Mouse (Mus musculus) splenic B cell, adult 2 months (primary cell): ENCODE results near the gene Glis1.

Source experiments
- DNase-seq: peaks from one replicate; pipeline ENCODE4 v3.0.0-alpha.2; 2011; ENCODE audit warnings: low read depth, low spot score
- H3K27me3 ChIP-seq: 2 replicates; pipeline ENCODE4 v1.6.1; 2012; ENCODE audit warnings: mild to moderate bottlenecking, low read length, moderate library complexity, mixed read lengths; ENCODE audit not compliant: control insufficient read depth, poor library complexity, insufficient read depth, severe bottlenecking
- H3K36me3 ChIP-seq: 2 replicates; pipeline ENCODE4 v1.6.1; 2012; ENCODE audit warnings: mild to moderate bottlenecking, low read length, moderate library complexity, mixed read lengths; ENCODE audit not compliant: control insufficient read depth, poor library complexity, insufficient read depth, severe bottlenecking

Glis1 gene

DNA sequence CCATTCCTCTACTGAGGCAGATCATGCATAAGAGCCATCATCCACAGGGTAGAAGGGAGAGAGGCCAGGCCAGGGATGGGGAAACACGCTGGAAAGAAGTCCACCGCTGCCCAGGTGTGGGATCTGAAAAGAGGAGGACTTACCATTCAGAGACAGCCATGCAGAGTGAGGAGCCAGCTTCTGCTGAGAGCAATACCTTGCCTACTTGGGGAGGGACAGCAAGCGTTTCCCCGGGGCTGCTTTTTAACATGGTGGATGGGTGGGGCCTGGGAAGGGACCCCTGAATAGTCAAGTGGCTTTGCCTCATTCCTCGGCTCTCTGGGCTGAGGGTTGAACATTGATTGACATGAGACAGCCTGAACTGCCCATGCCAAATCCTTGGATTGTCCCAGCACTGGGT lies 85.7 kb downstream of the Glis1 start:
- H3K36me3 ChIP-seq = no peaks in the 10 kb centered on the region
- no peaks in the 10 kb centered on the region for H3K27me3 ChIP-seq
- no peak for DNase-seq

DNA sequence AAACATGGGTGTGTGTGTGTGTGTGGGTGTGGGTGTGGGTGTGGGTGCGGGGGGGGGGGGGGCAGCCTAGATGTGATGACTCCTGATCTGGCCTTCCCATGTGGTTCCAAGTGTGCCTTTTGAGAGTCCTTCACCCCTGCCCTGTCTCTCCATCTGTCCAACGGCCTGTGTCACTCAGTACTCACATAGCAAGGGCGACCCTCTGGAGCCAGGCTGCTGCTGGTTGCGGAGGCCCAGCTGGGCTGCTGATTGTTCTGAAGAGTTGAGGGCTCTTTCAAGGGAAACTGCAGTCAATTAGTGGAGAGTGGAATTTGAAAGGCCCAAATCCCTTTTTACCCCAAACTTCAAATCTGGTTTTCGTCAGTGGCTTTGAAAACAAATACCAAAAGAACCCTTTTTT lies 86.4 kb downstream of the Glis1 start:
- no peak for DNase-seq
- Histone ChIP-seq H3K27me3 (no peaks in the 10 kb centered on the region), H3K36me3 (no peaks in the 10 kb centered on the region)

DNA sequence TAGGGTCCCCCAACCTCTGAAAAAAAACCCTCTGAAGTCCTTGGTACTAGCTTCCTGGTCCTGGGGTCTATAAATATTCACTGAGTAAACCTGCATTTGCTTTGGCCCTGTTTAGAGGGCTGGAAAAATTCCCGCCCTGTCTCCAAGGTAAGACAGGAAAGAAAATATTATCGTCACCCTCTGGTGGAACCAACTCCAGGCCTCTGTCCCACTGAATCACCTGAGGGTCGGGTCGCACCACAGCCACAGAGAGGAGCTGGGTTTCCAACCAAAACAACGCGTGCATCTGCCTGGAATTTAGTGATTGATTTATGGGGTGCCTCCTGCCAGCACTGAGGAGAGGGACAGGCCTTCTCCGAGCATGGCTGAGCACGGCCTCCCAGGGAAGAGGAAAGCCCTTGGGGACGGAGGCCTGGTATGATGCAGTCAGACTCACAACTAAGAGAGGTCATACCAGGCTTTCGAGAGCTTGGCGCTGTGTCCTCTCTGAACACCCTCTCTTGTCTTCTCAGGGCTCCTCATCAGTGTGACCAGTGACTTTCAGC lies 89.3 kb downstream of the Glis1 start:
- H3K36me3 ChIP-seq = no peaks in the 10 kb centered on the region
- H3K27me3 ChIP-seq = no peaks in the 10 kb centered on the region
- DNase-seq = no peak

DNA sequence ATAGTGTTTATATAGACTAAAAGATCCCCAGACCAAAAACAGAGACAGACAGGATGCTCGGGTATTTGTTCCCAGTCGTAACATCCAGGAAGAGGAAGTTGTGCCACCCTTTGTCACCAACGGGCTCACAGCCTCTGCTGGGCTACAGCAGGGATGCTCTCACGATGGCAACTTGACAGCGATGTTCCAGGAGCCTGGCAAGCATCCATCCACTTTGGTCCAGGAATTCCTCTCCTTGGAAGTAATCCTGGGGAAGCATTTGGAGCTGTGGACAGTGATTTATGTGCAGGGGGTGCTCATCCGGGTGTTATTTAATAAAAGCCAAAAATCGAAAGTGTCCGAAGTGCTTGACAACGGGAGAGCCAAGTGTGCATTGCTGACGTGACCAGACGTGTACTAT lies 100.7 kb downstream of the Glis1 start:
- no peaks in the 10 kb centered on the region for H3K27me3 ChIP-seq
- H3K36me3 ChIP-seq = no peaks in the 10 kb centered on the region

DNA sequence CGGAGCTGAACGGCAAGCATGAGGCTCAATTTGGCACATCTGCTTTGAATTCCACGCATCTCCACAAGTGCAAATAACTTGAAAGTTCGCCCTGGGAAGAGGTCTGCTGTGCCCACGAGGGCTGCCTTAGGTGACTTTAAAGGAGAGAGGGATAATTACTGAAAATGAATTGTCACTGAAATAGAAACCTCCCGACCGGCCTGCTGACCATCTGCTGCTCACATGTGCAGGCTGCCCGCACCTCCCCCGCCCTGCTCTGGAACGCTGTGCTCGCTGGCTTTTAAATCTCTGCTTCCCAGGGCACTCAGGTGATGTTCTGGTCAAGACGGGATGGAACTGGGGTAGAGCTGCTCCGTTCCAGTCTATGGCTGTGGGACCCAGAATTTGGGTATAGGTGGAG lies 103.7 kb downstream of the Glis1 start:
- DNase-seq = no peak
- Histone ChIP-seq H3K36me3 (no peaks in the 10 kb centered on the region), H3K27me3 (no peaks in the 10 kb centered on the region)

More for the DNA sequence above, 100.7 kb downstream of the Glis1 start:
- no peak for DNase-seq

DNA sequence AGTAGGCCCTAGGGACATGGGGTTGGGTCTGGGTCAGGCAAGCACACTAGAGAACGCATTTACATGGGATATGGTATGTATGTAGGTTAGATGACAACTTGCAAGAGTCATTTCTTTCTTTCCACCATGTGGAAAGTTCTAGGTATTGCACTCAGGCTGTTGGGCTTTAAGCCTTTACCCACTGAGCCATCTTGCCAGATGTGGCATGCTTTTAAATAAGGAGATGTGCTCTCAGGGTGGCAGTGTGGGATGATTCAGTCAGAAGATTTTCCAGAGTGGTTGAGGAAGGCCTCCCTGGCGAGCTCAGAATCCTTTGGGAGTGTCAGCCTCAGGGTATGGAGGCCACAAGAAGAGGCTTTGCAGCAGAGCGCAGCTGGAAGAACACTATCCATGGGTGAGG lies 104.2 kb downstream of the Glis1 start:
- Histone ChIP-seq H3K36me3 (no peaks in the 10 kb centered on the region), H3K27me3 (no peaks in the 10 kb centered on the region)
- DNase-seq = no peak

DNA sequence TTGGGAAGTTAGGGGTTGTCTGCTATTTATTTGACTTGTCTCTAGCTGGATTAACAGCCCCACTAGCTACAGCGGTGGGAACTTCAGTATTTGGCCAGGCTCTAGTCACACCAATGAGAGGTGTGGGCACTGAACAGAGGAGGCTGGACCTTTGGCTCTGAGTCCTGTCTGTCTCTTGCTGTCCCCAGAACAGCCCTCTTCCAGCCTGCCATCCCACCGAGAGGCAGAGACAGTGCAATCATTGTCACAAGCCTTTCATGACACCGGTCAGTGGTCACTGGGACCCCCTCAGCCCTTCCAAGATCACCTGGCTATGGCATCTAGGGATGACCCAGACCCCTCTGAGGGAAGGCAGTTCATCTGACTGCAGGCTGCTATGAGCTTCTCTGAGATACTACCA lies 104.6 kb downstream of the Glis1 start:
- no peak for DNase-seq
- no peaks in the 10 kb centered on the region for H3K36me3 ChIP-seq
- H3K27me3 ChIP-seq = no peaks in the 10 kb centered on the region

DNA sequence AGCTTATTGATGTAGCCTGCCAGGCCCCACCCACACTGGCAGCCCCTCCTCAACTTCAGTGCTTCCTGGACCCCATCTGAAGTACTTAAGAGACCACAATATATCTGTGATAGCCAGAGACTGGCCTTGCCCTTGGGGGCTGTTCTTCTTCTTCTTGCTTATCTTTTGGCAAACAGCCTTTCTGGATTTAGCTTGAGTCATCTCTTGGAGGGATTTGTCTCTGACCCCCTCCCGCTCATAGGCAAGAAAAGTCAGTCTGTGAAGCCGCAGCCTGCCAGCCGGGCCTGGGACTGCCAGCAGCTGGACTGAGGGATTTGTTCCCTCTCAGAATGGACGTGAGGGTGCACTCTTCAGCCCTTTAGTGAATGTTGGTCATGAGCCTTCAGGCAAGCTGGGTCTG lies 107.4 kb downstream of the Glis1 start:
- no peak for DNase-seq
- Histone ChIP-seq H3K27me3 (no peaks in the 10 kb centered on the region), H3K36me3 (no peaks in the 10 kb centered on the region)

DNA sequence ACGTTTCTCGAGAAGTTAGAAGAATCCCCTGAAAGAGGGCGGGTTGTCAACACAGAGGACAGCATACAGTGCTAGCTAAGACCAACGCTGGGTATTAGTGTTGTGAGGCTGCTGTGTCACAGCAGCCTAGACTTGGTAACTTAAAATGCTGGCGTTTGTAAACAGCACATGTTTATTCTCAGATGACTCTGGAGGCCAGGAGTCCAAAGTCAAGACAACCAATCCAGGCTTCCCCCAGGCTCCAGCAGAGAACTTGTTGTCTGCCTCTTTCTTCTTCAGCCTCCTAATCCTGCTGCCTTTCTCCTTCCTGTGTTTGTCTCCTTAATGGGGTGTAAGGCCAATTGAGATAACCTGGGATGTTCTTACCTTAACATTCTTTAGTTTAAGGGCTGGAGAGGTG lies 110.5 kb downstream of the Glis1 start:
- no peaks in the 10 kb centered on the region for H3K27me3 ChIP-seq
- DNase-seq = no peak
- no peaks in the 10 kb centered on the region for H3K36me3 ChIP-seq

DNA sequence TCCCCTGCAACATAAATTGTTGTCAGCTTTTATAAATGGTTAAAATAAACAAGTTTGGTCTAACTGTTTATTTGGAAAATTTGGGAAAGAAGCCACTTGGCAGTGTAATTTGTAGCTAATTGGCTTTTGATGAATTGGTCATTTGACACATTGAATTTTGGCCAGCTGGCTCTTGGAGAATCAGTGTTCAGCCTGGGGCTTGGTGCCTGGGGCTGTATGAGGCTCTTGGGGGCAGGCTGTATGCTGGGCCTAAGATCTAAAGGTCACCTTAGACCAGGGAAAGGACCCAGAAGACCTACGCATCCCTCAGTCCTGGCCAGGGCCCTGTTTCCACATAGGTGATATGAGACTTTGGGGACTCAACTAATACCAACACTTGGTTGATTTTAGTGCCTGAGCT lies 111.3 kb downstream of the Glis1 start:
- Histone ChIP-seq H3K36me3 (no peaks in the 10 kb centered on the region), H3K27me3 (no peaks in the 10 kb centered on the region)
- no peak for DNase-seq

DNA sequence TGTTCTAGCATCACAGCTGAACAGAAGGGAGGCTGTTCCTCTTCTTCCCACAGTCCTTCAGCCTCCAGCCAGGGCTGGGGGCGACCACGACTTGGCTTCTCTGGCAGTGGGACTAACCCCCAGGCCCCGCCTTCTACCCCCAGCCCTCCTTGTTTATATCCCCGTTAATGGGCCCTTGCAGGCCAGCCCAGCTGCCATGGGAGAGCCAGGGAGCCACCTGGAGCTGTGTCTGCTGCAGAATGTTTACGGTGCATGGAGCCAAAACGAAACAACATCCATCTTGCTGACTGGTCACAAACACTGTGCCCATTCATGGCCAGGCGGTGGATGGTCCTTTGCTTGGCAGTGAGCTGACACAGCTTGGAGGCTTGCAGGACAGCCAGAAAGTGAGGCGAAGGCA lies 112.1 kb downstream of the Glis1 start:
- no peaks in the 10 kb centered on the region for H3K27me3 ChIP-seq
- H3K36me3 ChIP-seq = no peaks in the 10 kb centered on the region
- DNase-seq = no peak

DNA sequence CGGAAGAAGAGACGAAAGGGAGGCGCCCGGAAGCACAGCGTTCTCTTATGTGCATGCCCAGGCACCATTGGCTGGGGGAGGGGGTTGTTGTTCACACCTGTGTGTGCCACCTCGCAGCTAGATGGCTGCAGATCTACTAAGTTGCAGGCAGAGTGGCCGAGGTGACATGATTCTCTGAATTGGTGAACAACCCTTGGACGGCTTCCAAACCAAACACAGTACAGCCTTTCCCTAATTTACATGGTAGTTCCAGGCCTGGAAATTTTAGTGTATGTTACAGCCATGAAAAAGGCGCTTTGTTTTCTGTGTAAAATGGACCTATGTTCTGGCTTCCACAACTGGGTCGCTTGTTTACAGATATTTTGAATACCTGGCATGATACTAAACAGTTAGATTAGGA lies 115.7 kb downstream of the Glis1 start:
- Histone ChIP-seq H3K36me3 (no peaks in the 10 kb centered on the region), H3K27me3 (no peaks in the 10 kb centered on the region)
- no peak for DNase-seq

DNA sequence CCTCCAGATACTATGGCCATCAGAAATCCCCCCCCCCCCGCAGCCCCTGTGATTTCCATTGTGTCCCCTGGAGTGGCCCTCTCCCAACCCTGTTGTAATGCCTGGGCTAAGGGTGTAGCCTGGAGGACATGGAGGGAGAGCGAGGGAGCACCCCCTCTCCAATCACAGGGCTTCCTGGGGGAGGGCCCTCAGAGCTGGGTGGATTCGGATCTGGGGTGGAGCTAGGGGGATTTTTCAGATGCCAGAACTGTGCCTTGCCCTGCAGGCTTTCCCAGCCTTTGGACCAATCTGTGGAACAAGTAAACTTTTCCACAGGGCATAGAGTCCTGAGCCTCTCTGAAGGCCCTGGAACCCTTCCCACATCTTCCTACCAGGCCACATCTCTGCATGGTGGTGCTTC lies 116.2 kb downstream of the Glis1 start:
- Histone ChIP-seq H3K36me3 (no peaks in the 10 kb centered on the region), H3K27me3 (no peaks in the 10 kb centered on the region)
- no peak for DNase-seq

DNA sequence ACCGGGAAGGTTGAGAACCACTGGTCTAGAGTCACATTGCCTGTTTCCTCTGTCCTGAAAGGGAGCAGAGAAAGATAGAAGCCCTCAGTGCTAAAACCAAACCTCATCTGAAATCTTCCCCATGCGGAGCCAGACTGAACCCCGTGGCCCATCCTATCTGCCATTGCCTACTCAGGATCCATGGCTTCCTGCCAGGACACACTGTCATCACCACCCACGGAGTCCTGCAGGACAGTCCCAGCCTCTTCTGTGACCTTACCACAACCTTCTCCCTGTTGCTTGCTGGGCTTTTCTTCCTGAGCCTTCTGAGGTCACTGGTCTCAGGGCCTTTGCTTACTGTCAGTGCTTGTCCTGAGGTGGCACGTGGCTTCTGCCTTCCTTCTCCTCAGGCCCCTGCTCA lies 118.3 kb downstream of the Glis1 start:
- H3K27me3 ChIP-seq = no peaks in the 10 kb centered on the region
- no peak for DNase-seq
- H3K36me3 ChIP-seq = no peaks in the 10 kb centered on the region

DNA sequence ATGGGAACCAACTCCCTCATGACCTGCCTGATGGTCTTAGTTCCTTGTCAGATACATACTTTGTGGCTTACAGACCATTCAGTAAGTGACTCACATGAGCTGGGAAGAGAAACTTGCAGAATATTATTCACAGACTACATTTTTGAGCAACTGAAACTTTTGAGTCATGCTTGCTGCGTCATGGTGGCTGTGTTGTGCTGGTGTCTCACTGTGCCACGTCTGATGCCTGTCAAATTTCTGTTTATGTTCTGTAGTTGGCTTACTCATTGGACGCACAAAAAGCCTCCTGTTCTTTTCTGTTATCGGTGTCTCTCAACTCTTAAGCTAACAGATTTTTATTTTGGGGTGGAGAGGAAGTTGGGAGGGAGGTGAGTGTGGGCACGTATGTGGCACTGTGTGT lies 119.4 kb downstream of the Glis1 start:
- H3K36me3 ChIP-seq = no peaks in the 10 kb centered on the region
- no peaks in the 10 kb centered on the region for H3K27me3 ChIP-seq
- DNase-seq = no peak

DNA sequence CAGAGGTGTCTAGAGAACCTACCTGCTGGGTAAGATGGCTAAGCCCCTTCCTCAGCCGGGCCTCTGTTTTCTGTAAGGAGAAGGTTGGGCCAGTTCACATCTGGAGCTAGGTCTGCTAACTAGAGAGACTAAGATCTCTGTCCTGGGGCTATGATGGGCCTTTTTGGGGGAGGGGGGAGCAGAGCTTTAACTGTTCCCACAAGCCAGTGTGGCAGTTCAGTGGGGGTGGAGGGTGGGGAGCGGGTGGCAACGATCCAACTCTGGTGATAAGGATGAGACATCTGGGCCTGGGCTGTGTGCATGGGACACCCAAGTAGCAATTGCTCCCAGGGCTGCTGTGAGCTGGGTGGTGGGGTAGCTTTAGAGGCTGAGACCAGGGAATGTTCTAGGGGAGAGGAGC lies 124.4 kb downstream of the Glis1 start:
- no peak for DNase-seq
- no peaks in the 10 kb centered on the region for H3K27me3 ChIP-seq
- H3K36me3 ChIP-seq = no peaks in the 10 kb centered on the region
